In the genomic region with DNA sequence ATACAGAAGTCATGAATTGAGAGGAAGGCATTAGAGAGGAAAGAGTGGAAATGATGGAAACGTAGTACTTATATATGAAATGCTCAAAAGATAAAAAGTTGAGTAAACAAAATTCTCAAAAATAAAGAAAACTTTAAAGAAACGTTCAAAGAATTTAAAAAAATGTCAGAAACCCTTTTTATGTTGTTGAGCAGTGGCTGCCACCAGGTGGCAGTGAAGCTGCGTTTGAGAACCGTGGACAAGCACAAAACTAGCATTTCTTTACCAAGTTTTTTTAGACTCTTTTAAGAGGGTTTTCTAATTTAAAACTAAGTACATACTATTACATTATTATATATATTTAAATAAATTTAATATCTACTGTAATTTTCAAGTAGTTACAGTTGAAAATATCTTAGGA, we compare ENCODE assay signal across 14 mouse cellular contexts. TPM values are rescaled to one million over a fixed set of nuclear protein-coding genes. Genes with fewer than 3 reads are reported as not detected.
DNase-seq lines count a peak whose midpoint lies in the region; TF ChIP-seq lines count a peak whose summit lies in the region.
"Had no signal": no experiment of that assay in that cellular context is flagged by ENCODE, and none has a peak within 500 bp of the region (broad histone marks: within the 10 kb centered on the region; RNA-seq: fewer than 3 reads in every experiment).

No protein-coding gene starts in this region.

- no peaks in the 10 kb centered on the region for H3K27me3 ChIP-seq in splenic B cell, adult 2 months (ENCODE audit: control insufficient read depth, insufficient read depth, low read length, poor library complexity, severe bottlenecking)
- H3K27me3 ChIP-seq: forebrain, embryonic 13.5 days; midbrain, embryonic 12.5 days had no signal

- peak; percentile 4 for DNase-seq in embryo, embryonic 11 days
- DNase-seq in embryo, embryonic 9.5 days (ENCODE audit: extremely low spot score), result no peak
- DNase-seq in layer of hippocampus, adult 2 months (ENCODE audit: low spot score in 2 of 2), result no peak
- no peak for DNase-seq in layer of hippocampus, postnatal 14 days (ENCODE audit: low spot score in 2 of 2)
- peak; percentile 19 for DNase-seq in right cerebral cortex, postnatal 4 days
- DNase-seq in right cerebral cortex, adult 18-20 months, result no peak
- peak; percentile 10 for DNase-seq in splenic B cell, adult 2 months (ENCODE audit: low read depth, low spot score)
- no peak for DNase-seq in spleen, adult 18-20 months
- DNase-seq: thymus, adult 18-20 months had no signal

- no peak overlapping the region for H3K27ac ChIP-seq in layer of hippocampus, adult 2 months
- H3K27ac ChIP-seq: forebrain, embryonic 13.5 days; midbrain, embryonic 12.5 days had no signal

- H3K36me3 ChIP-seq in splenic B cell, adult 2 months (ENCODE audit: control insufficient read depth, insufficient read depth, low read length, poor library complexity, severe bottlenecking), result no peaks in the 10 kb centered on the region
- H3K36me3 ChIP-seq: midbrain, embryonic 12.5 days had no signal

- no peak overlapping the region for H3K4me3 ChIP-seq in layer of hippocampus, adult 2 months
- H3K4me3 ChIP-seq: forebrain, embryonic 13.5 days; midbrain, embryonic 12.5 days had no signal

- peak; percentile 79 for TF ChIP-seq CTCF in layer of hippocampus, adult 2 months (conservative IDR thresholded peaks at IDR 0.05)

RNA-seq across cellular contexts. Expression of a gene that starts 38.2 kb away (rescaled TPM):
- not detected for total RNA-seq in layer of hippocampus, adult 2 months (2021)
- not detected for total RNA-seq in layer of hippocampus, postnatal 14 days (2021)
- total RNA-seq: gastrocnemius, postnatal 4 days; heart, postnatal 25 days; left cerebral cortex, adult 18-20 months had no signal

RNA-seq across cellular contexts. Expression of a gene that starts 57.3 kb away (rescaled TPM):
- 1 to 10 TPM; 6.0 to 6.9 TPM for total RNA-seq in layer of hippocampus, adult 2 months (2021)
- 1 to 10 TPM; 5.9 to 6.8 TPM for total RNA-seq in layer of hippocampus, postnatal 14 days (2021)

Comparison
In these comparisons a context has a peak if more than half of its experiments do, and no peak if none do; other contexts are left out.
1. DNase-seq: peak in embryo, embryonic 11 days (single experiment), right cerebral cortex, postnatal 4 days (single experiment) and splenic B cell, adult 2 months (single experiment); none in embryo, embryonic 9.5 days (single experiment), layer of hippocampus, adult 2 months (0 of 2), layer of hippocampus, postnatal 14 days (0 of 2), right cerebral cortex, adult 18-20 months (single experiment) and spleen, adult 18-20 months (0 of 2).